Mouse (Mus musculus): Measurements from ENCODE around the gene Arl15. TPM values are rescaled to one million over a fixed set of nuclear protein-coding genes. Genes with fewer than 3 reads are reported as not detected.
A peak's percentile ranks its signal among the peaks of the same experiment; 100 is the strongest.

Arl15 gene
- total and polyA plus RNA-seq, 3 experiments: 3.2 to 9.6 (median 9.1) TPM

GRCm38 (mm10) chr13:113917376-113917775 lies 123.1 kb downstream of the Arl15 start:
- H3K36me3 ChIP-seq (ENCODE audit: control insufficient read depth, insufficient read depth, low read length): no peaks in the 10 kb centered on the region
- TF ChIP-seq POLR2A (IDR thresholded peaks at IDR 0.05; ENCODE audit: insufficient read depth, low read depth, low read length): no peak
- no peak for TF ChIP-seq CTCF (IDR thresholded peaks at IDR 0.05)
- TF ChIP-seq EP300 (IDR thresholded peaks at IDR 0.05; ENCODE audit: insufficient read depth, low read depth, low read length): no peak
- 0 out of 2 replicates have a peak, but pooled peaks cover 1% of the 10 kb centered on the region for H3K79me2 ChIP-seq (replicated peaks; ENCODE audit: control insufficient read depth, insufficient read depth, low read length)
- no peak for DNase-seq
- no peak overlapping the region for H3K4me3 ChIP-seq
- no peaks in the 10 kb centered on the region for H3K4me1 ChIP-seq (ENCODE audit: control insufficient read depth, insufficient read depth, low read length)
- no peaks in the 10 kb centered on the region for H3K27me3 ChIP-seq (ENCODE audit: control insufficient read depth, insufficient read depth, low read length)
- H3K9ac ChIP-seq (ENCODE audit: low read depth, low read length): no peak overlapping the region
- H3K27ac ChIP-seq: no peak overlapping the region
- intact Hi-C loops (cut with DNase I): no loop called here
- WGBS: 91% methylated on average over 6 of the region's 6 CpGs

- H3K27ac ChIP-seq: no peak overlapping the region
- WGBS: 75% methylated on average over 15 of the region's 15 CpGs
These were observed 123.6 kb downstream of the Arl15 start for GRCm38 (mm10) chr13:113917868-113918411.

GRCm38 (mm10) chr13:113918668-113919067 lies 124.4 kb downstream of the Arl15 start:
- H3K4me3 ChIP-seq: peak overlapping the region; percentile 16
- H3K36me3 ChIP-seq (ENCODE audit: control insufficient read depth, insufficient read depth, low read length): no peaks in the 10 kb centered on the region
- 77% methylated on average over 7 of the region's 7 CpGs for WGBS
- no peaks in the 10 kb centered on the region for H3K27me3 ChIP-seq (ENCODE audit: control insufficient read depth, insufficient read depth, low read length)
- H3K27ac ChIP-seq: no peak overlapping the region
- intact Hi-C loops (cut with DNase I): no loop called here
- no peaks in the 10 kb centered on the region for H3K79me2 ChIP-seq (replicated peaks; ENCODE audit: control insufficient read depth, insufficient read depth, low read length)
- no peak overlapping the region; the same call in 1 of the 2 replicates for H3K9ac ChIP-seq (ENCODE audit: low read depth, low read length)
- H3K4me1 ChIP-seq (ENCODE audit: control insufficient read depth, insufficient read depth, low read length): no peaks in the 10 kb centered on the region
- DNase-seq: no peak
- TF ChIP-seq EP300 (IDR thresholded peaks at IDR 0.05; ENCODE audit: insufficient read depth, low read depth, low read length) (no peak), CTCF (IDR thresholded peaks at IDR 0.05) (no peak), POLR2A (IDR thresholded peaks at IDR 0.05; ENCODE audit: insufficient read depth, low read depth, low read length) (no peak)

More at GRCm38 (mm10) chr13:113917868-113918411, 123.6 kb downstream of the Arl15 start:
- no peaks in the 10 kb centered on the region for H3K27me3 ChIP-seq (ENCODE audit: control insufficient read depth, insufficient read depth, low read length)
- H3K9ac ChIP-seq (ENCODE audit: low read depth, low read length): no peak overlapping the region
- H3K79me2 ChIP-seq (replicated peaks; ENCODE audit: control insufficient read depth, insufficient read depth, low read length): 0 out of 2 replicates have a peak, but pooled peaks cover under 1% of the 10 kb centered on the region
- intact Hi-C loops (cut with DNase I): no loop called here
- H3K4me1 ChIP-seq (ENCODE audit: control insufficient read depth, insufficient read depth, low read length): no peaks in the 10 kb centered on the region
- TF ChIP-seq EP300 (IDR thresholded peaks at IDR 0.05; ENCODE audit: insufficient read depth, low read depth, low read length) (no peak), CTCF (IDR thresholded peaks at IDR 0.05) (no peak), POLR2A (IDR thresholded peaks at IDR 0.05; ENCODE audit: insufficient read depth, low read depth, low read length) (no peak)
- peak overlapping the region; percentile 16 for H3K4me3 ChIP-seq
- no peak for DNase-seq
- H3K36me3 ChIP-seq (ENCODE audit: control insufficient read depth, insufficient read depth, low read length): no peaks in the 10 kb centered on the region

- Histone ChIP-seq H3K4me1 (ENCODE audit: control insufficient read depth, insufficient read depth, low read length) (peaks cover 6% of the 10 kb centered on the region), H3K27me3 (ENCODE audit: control insufficient read depth, insufficient read depth, low read length) (no peaks in the 10 kb centered on the region), H3K36me3 (ENCODE audit: control insufficient read depth, insufficient read depth, low read length) (no peaks in the 10 kb centered on the region), H3K79me2 (replicated peaks; ENCODE audit: control insufficient read depth, insufficient read depth, low read length) (no peaks in the 10 kb centered on the region), H3K9ac (ENCODE audit: low read depth, low read length) (no peak overlapping the region), H3K4me3 (no peak overlapping the region), H3K27ac (no peak overlapping the region)
- TF ChIP-seq CTCF (IDR thresholded peaks at IDR 0.05): no peak
- no peak for TF ChIP-seq POLR2A (IDR thresholded peaks at IDR 0.05; ENCODE audit: insufficient read depth, low read depth, low read length)
- no peak for TF ChIP-seq EP300 (IDR thresholded peaks at IDR 0.05; ENCODE audit: insufficient read depth, low read depth, low read length)
- 88% methylated on average over 4 of the region's 4 CpGs for WGBS
- intact Hi-C loops (cut with DNase I): no loop called here
- DNase-seq: no peak
These were observed 141.4 kb downstream of the Arl15 start for GRCm38 (mm10) chr13:113935697-113936096.

- DNase-seq: no peak
- intact Hi-C loops (cut with DNase I): no loop called here
- TF ChIP-seq EP300 (IDR thresholded peaks at IDR 0.05; ENCODE audit: insufficient read depth, low read depth, low read length): no peak
- TF ChIP-seq POLR2A (IDR thresholded peaks at IDR 0.05; ENCODE audit: insufficient read depth, low read depth, low read length): no peak
- no peak for TF ChIP-seq CTCF (IDR thresholded peaks at IDR 0.05)
- Histone ChIP-seq H3K27ac (no peak overlapping the region), H3K27me3 (ENCODE audit: control insufficient read depth, insufficient read depth, low read length) (no peaks in the 10 kb centered on the region), H3K4me3 (no peak overlapping the region), H3K79me2 (replicated peaks; ENCODE audit: control insufficient read depth, insufficient read depth, low read length) (no peaks in the 10 kb centered on the region), H3K36me3 (ENCODE audit: control insufficient read depth, insufficient read depth, low read length) (no peaks in the 10 kb centered on the region), H3K4me1 (ENCODE audit: control insufficient read depth, insufficient read depth, low read length) (peaks cover 4% of the 10 kb centered on the region), H3K9ac (ENCODE audit: low read depth, low read length) (no peak overlapping the region)
- 90% methylated on average over 5 of the region's 5 CpGs for WGBS
These were observed 142.9 kb downstream of the Arl15 start for GRCm38 (mm10) chr13:113937231-113937630.

- Histone ChIP-seq H3K27me3 (ENCODE audit: control insufficient read depth, insufficient read depth, low read length) (no peaks in the 10 kb centered on the region), H3K4me3 (no peak overlapping the region), H3K27ac (no peak overlapping the region), H3K9ac (ENCODE audit: low read depth, low read length) (no peak overlapping the region), H3K79me2 (replicated peaks; ENCODE audit: control insufficient read depth, insufficient read depth, low read length) (no peaks in the 10 kb centered on the region), H3K36me3 (ENCODE audit: control insufficient read depth, insufficient read depth, low read length) (no peaks in the 10 kb centered on the region), H3K4me1 (ENCODE audit: control insufficient read depth, insufficient read depth, low read length) (peaks cover 4% of the 10 kb centered on the region)
- no peak for DNase-seq
- no peak for TF ChIP-seq CTCF (IDR thresholded peaks at IDR 0.05)
- intact Hi-C loops (cut with DNase I): no loop called here
- 84% methylated on average over 9 of the region's 9 CpGs for WGBS
These were observed 144.3 kb downstream of the Arl15 start for GRCm38 (mm10) chr13:113938561-113938960.

Data from heart, adult 2 months (tissue).